Mouse (Mus musculus): ENCODE data around the gene Setd3.

- no peak for TF ChIP-seq EP300 (IDR thresholded peaks at IDR 0.05; ENCODE audit: insufficient read depth, low read depth, low read length)
- TF ChIP-seq CTCF (IDR thresholded peaks at IDR 0.05) = peak; percentile 22; the same call in 1 of the 2 replicates
These were observed 60.1 kb downstream of the Setd3 start for GRCm38 (mm10) chr12:108118902-108119531.

Data from heart, adult 2 months (tissue).